Mouse (Mus musculus) gastrocnemius, adult 8-10 months (tissue): ENCODE measurements around the gene Ccdc183. TPM values are rescaled to one million over a fixed set of nuclear protein-coding genes. Genes with fewer than 3 reads are reported as not detected.

Experiments
- DNase-seq, 2 experiments: peaks; one replicate each; pipeline ENCODE4 v3.0.0; 2022; ENCODE audit warnings: low spot score in 2 of 2
- total RNA-seq, 4 experiments: library from RNA; stranded (reverse); gene quantifications; 2 replicates each; pipeline ENCODE4 v1.2.4; 2022

Ccdc183 gene
- not detected for total RNA-seq

DNA sequence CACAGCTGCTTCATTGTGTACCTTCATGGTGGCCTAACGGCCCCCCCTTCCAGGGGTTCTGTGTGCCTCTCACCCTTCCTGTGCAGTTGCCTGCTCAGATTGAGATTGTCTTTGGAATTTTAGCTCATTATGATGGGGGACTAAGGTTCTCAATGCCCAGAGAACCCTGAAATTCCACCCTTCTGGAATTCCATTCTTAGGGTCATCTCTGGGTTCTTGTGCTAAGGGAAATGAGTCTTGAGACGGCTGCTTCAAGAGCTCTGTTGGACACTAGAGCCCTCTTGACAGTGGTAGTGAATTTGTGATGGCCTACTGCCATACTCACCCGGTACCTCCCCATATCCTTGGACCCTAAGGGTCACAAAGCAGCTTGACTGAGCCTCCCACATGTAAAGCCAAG, at the start of gene Ccdc183:
TSS of gene Ccdc183 (minus strand) at position 101 of the 400 bp plus-strand sequence.
- DNase-seq, result no peak

DNA sequence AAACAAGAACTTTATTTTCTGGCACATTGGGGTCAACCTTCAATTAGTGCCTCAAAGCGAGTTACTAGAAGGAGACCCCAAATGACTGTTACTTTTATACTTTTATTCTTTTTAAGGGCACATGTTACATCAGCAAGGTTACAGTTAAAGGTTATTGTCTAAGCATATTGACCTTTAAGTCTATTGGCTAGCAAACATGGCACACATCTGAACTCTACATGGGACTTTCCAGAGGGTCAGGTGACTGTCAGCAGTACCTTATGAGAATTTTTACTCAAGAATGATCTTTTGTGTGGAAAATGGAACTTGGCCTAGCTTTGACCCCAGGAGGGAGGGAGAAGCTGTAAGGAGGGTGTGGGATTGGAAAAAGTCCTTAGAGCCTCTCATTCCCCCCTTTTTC, 49.0 kb upstream of the Ccdc183 start:
- DNase-seq, result no peak

DNA sequence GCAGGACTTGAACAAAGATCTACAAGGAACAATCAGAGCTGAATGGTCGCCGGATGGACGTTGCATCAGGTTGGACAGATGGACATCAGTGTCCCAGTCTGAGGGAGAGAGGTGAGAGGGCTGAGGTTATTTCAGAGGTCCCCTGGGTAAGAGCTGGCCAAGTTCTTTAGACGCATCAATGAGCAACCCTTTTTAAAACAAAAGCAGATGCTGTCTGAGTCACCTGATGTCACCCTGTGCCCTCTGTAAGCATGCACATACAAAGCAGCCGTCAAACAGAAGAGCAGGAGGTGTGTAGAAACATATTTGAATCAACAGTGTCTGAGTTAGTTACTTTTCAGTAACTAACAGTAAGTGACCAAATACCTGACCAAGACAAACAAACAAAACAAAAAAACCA, 46.6 kb upstream of the Ccdc183 start:
- no peak for DNase-seq

DNA sequence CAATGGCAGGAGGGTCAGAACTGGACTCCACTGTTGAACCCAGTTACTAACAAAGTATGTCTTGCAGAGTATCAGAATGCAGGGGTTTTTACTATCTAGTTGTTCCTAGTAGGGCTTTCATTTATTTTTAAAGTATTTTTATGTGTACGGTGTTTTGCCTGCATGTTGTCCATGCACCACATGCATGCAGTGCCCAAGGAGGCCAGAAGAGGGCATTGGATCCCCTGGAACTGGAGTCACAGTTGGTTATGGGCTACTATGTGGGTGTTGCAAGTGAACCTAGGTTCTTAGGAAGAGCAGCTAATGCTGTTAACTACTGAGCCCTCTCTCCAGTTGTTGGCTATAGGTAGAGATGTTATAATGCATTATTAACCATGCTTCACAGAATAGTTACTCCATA, 46.0 kb upstream of the Ccdc183 start:
- no peak for DNase-seq

DNA sequence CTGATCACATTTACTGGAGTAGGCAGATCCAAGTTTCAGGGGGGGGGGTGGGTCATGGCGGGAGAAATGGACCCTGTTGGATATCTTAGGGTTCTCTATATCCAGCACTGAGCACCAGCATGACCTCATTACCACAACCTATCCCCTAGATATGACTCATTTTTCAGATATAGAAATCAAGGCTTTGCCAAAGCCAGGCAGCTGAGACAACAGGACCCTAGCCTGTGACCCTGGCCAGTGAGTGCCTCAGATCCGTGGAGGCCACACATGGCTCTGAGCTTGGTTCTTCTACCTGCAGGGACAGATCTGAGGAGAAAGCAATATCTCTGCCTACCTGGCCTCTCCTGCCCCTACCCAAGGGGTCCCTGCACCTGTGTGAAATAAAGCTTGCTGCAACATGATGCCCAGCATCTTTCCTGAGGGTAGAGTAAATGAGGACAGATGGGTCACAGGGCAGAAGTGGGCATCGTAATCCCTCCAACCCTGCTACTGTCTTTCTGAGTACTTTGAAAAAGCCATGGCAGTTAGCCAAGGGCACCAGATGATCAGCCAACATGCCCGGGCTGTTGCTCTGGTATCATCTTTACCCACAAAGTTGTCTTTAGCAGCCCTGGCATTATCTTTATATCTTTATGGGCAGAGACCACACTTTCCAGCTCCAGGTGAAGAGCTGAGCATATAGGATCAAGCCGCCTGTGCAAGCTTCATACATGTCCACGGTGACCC, 43.9 kb upstream of the Ccdc183 start:
- DNase-seq, result no peak

DNA sequence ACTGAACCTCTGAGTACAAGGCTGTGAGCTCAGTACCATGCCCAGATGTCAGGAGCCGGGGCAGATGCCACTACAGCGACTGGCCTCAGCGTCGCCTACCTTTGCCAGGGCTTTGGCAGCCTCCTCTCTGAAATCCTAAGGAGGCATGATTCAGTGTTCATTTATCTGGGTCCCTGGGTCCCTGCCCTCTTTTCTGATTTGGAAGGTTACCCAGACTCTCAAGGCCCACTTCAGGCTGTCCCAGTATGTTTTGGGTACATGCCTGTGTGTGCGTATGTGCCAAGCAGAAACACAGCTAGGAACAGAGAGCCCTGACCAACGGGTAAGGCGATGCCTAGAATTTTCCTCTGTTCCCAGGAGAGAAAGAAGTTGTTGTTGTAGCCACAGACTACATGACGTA, 42.8 kb upstream of the Ccdc183 start:
- no peak for DNase-seq

DNA sequence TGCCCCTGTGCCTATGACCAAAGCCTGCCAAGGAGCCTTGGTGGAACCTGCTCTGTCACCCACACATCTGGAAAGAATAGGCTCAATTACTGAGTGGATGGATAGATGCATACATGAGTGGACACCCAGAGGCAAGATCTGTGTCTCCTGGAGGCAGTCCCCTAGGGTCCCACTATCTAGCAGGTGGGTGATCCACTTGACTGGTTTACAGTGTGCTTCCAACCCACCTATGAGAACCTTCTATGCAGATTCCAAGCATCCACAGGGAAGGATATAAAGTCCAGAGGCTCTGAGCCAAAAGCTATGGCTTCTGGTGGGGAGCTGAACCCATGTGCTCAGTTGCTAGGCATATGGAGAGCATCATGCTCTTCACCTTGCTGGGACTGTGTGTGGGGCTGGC, 40.2 kb upstream of the Ccdc183 start, which contains the start of gene Lcn5:
TSS of gene Lcn5 (plus strand) at position 301 of the 400 bp plus-strand sequence.
- no peak for DNase-seq

DNA sequence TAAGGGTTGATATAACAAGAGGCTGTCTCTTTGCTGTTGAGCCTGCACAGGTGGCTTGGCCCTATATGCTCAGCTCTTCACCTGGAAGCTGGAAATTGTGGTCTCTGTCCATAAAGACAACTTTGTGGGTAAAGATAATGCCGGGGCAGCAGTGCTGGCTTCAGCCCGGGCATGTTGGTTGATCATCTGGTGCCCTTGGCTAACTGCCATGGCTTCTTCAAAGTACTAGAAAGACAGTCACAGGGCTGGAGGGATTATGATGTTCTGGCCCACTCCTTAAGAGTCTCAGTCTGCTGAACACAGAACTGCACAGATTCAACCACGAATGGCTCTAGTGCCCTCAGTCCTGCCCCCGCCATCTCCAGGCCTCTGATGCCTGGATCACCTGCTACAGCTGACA, 39.8 kb upstream of the Ccdc183 start:
- DNase-seq, result no peak

DNA sequence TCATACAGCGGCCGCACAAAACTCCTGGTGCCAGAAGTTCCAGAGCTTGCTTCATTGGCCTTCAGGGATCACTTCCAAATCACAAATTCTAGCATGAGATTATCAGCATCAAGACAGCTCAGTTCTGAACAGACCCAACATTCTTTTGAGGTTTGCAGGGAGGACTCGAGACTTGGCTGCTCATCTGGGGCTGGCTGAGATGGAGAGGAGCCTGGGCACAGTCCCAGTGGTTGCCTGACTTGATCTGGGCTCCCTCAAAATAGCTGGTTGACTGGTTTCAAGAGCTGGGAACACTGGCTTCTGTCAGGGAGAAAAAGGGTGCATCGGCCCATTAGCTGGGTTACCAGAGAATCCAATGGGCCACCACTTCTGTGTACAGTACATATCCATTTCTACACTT, 39.2 kb upstream of the Ccdc183 start:
- DNase-seq, result peak in 1 of 2 experiments; percentile 34

DNA sequence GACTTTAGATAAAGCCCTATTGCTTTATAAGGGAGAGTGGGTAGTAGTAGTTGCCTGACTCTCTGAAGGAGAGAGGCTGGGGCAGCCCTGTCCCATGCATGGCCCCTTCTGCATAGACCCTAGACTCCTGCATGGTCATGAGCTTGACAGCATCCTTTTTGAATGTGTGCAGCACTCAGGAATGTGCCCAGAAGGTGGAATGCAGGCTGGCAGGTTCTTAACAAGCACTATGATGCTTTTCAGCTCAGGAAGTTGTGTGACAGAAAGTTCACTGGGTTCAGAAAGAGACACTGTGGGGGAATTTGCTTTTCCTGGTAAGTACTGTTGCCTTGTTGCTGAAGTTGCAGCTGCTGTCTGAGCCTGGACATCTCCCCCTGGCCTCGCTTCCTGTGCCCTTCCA, 37.0 kb upstream of the Ccdc183 start:
- DNase-seq, result no peak

DNA sequence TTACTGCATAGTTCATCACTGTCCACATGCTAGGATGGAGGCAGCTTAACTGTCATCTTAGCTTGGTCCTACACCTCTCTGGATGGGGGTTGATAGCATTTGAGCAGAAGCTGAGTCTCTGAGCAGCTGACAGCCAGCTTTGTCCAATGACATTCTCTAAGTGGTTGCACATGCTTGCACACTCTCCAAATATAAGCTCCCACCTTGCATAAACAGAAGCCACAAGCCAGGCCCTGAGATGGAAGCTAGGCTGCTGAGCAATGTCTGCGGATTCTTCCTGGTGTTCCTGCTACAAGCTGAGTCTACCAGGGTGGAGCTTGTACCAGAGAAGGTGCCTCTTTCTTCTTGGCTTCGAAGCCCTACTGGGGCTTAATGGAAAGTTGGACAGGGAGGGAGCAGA, 35.4 kb upstream of the Ccdc183 start, which contains the start of gene Lcn8:
TSS of gene Lcn8 (plus strand) at position 219 of the 400 bp plus-strand sequence.
- DNase-seq, result no peak

DNA sequence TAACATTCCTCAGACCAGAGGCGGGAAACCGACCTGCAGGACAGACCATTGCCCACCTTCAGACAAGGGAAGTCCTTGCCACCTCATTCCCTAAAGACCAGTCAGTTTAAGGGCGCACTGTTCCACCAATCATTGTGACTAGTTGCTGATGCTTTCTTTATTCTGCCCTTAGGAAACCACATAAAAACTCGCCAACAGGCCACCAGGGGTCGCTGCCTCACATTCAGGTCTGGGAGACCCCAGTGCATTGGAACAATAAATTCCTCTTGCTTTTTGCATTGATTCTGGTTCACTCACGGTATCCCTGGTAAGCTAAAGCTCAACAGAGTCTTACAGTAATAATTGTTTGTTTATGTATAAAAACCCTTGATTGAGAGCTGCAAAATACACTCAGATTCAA, 22.4 kb upstream of the Ccdc183 start:
- no peak for DNase-seq

DNA sequence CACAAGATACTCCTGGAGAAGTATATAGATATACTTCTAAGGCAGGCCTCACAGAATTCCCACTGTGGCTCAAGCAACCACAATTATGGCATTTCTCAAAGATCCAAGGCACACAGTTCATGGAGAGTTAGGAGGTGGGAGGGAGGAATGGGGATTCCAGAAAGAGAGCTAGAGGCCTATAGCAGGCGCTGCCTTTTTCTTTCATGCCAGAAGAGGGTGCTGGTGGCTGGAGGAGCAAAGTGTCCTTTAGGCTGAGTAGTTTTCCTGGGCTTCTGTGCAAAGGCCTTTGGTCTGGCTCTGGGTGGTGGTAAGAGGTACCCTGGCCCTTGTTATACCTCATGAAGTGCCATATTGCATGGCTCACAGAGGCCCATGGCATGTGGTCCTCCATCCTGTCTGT, 16.6 kb upstream of the Ccdc183 start:
- DNase-seq, result no peak

DNA sequence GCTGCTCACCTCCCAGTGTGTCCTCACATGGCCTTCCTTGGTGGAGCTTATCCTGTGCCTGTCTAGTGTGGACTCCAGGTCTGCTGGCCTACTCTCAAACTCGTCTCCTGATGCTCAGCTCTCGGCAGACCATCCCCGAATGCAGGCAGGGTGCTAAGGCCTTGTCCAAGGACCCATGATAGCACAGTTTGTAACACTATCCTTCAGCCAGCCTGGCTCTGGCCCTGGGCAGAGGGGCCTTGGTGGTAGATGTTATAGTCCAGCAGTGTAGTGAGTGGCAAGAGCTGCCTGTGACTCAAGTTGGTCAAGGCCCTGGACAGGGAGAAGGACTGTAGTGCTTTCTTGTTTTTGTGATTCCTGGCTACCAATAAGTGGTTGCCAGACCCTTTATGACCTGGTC, 16.1 kb upstream of the Ccdc183 start:
- no peak for DNase-seq

DNA sequence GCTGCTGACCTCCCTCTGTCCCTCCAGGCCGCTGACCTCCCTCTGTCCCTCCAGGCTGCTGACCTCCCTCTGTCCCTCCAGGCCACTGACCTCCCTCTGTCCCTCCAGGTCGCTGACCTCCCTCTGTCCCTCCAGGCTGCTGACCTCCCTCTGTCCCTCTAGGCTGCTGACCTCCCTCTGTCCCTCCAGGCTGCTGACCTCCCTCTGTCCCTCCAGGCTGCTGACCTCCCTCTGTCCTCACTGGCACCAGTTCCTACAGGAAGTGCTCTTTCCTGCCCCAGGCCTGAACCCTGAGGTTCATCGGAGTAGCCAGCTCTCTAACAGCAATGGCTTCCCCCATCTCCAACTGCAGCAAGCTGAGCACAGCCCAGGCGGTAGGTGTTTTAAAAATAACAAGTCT, 11.3 kb upstream of the Ccdc183 start:
- no peak for DNase-seq

DNA sequence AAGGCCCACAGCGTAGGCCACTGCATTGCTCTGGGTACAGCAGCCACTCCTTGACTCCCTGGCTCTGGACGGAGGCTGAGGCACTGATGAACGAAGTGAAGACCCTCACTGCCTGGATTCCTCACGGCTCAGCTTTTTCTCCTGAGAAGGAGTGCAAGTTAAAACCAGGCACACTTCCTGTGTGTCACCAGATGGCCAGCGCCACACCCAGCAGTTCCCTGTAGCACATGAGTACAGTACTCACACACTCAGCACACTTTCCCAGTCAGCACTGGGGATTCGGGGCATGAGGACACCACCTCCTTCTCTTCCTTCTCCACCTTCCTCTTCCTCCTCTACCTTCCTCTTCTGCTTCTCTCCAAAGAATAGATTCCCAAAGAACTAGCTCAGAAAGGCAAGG, 10.3 kb upstream of the Ccdc183 start, which contains the start of gene Fcna:
TSS of gene Fcna (minus strand) at position 220 of the 400 bp plus-strand sequence.
- DNase-seq, result no peak

DNA sequence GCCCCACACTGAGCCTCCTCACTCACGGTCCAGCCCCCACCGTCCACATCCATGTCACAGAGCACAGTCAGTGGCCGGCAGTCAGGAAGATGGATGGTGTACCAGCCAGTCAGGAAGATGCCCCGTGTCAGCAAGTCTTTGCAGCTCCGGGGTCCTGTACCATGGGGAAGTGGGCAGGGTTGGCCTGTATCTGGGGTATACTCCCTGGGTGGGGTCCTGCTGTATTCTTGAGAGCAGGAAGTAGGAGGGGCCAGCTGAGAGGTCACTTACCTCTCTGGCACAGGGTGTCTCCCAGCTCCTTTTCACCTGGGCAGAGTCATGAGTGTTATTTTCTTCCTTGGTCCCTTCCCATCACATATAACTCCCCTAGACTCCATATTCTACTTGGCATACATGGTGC, 8.5 kb upstream of the Ccdc183 start:
- no peak for DNase-seq

DNA sequence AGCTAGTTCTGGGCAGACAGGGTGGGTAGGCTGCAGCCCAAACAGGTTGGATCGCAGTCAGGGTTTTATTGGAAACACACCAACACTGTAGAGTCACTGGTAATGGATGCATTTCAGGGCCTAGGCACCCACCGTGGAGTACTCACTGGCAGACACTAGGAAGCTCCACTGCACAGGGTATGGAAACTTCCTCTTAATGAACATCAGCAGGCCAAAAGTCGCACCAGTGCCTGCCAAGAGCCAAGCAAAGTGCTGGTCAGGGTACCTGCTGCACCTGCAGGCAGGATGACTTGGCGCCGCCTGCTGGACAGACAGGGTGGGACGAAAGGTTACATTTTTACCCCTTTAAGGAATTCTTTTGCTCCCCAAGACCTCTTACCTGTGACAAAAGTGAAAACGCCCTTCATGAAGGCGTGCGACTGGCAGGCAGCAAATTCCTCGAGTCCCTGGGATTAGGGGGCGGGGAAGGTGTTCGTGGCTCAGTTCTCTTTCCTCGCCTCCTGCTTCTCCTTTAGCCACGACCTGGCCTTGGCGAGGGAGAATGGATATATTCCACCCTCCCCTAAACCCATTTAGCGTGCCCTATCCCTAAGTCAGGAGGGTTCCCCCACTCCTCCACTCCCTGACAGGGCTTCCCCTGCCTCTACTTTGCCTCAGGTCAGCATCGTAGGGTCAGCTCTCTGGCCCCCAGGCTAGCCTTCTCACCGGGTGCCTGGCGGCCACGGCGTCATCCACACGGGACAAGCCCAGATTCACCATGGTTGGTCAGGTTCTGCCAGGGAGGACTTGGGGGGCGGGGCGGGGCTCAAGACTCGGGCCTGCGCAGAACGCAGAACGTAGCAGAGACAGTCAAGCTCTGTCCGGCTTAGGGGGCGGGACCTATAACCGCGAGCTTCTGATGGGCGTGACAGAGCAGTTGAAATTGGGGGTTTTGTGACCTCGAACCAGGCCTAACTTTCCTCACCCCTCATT, 4.0 kb upstream of the Ccdc183 start, which contains the start of gene Tmem141:
TSS of gene Tmem141 (minus strand) at position 777 of the 972 bp plus-strand sequence.
- peak; percentile 85 to 86 for DNase-seq

DNA sequence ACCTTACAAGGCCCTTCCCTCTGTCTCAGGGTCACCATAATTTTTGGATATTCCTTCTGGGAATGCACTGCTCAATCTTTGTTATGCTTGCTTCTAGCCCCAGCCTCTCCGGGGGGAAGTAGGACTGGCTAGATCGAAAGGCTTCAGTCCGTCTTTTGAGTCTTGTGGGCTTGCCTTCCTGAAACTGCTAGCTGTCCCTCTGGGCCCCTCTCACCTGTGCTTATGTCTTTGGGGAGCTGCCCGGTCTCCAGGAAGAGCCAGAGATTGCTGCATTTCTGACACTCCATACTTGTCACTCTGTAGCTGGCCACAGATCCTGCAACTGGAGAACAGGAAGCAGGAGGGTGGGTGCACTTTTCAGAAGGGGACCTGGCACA, 3.4 kb upstream of the Ccdc183 start:
- no peak for DNase-seq

DNA sequence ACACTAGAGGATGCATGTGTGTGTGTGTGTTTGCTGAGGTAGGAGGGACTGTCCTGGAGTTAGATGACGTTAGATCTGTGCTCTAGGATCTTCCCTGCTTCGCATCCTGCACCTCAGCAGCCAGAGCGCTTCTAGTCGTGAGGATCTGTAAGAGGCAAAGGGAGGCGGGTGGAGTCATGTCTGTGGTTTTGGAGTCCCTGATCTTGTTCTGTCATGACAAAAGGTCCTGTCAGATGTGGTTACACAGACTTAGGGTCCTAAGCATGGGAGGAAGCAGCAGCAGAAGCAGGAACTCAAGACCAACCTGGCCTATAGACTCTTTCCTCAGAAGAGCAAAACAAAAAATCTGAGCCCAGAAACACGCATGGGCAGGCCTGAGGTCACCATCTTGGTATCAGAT, 2.9 kb upstream of the Ccdc183 start:
- DNase-seq, result no peak

DNA sequence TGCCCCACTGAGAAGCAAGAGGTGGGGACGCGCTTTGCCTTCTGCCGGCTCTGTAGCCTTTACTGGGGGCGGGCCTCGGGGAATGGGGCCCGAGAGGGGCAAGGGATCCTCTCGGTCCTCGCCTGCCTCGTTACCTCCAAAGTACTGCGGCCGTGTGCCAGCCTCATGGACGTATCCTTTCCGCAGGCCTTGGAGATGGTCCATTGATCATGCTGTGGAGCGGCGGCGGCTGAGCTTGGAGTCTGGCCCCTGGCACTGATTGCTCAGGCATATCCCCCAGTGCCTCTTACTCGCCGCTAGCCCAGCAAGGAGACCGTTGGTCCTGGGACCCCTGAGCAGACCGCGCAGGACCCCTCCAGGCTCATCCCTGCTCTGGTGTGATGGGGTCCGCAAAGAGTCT, 1.1 kb downstream of the Ccdc183 start:
- no peak for DNase-seq

DNA sequence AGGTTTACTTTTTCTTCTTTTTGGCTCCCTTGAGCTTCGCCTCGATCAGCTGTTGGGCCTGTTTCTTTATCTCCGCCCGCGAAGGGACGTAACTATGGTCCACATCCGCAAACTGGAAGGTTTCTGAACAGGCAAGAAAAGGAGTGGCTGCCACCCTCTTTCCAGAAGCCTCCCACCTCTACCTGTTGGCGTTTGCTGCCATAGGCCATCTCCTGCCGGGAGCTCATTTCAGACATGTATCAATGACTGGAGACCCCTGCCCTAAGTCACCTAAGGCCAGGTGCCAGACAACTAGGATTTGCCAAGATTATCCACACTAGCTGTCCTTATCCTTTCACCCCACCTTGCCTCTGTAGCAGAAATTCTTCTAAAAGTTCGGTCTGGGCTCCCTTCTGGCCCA, 8.8 kb downstream of the Ccdc183 start:
- DNase-seq, result no peak
